Mouse (Mus musculus) gastrocnemius, postnatal 10 days (tissue): ENCODE measurements around the gene Adamts17. TPM values are rescaled to one million over a fixed set of nuclear protein-coding genes. Genes with fewer than 3 reads are reported as not detected.

Source experiments
- DNase-seq: peaks from one replicate; pipeline ENCODE4 v3.0.0; 2021; ENCODE audit warnings: mixed read lengths
- total RNA-seq, 2 experiments: library from RNA; stranded (reverse); gene quantifications; 2 replicates each; pipeline ENCODE4 v1.2.3; 2021

The Adamts17 gene
- total RNA-seq, 2 experiments from 2014 or later: 9.7 to 16.6 TPM

GRCm38 (mm10) chr7:66970235-66970634, 130.7 kb downstream of the Adamts17 start:
- no peak for DNase-seq

- no peak for DNase-seq
These were observed 131.4 kb downstream of the Adamts17 start for GRCm38 (mm10) chr7:66970974-66971373.

GRCm38 (mm10) chr7:66974859-66975258, 135.3 kb downstream of the Adamts17 start:
- no peak for DNase-seq

GRCm38 (mm10) chr7:66976371-66976770, 136.8 kb downstream of the Adamts17 start:
- no peak for DNase-seq

- DNase-seq: no peak
These were observed 142.1 kb downstream of the Adamts17 start for GRCm38 (mm10) chr7:66981591-66981990.

- no peak for DNase-seq
These were observed 142.5 kb downstream of the Adamts17 start for GRCm38 (mm10) chr7:66982084-66982483.

- DNase-seq: no peak
These were observed 148.1 kb downstream of the Adamts17 start for GRCm38 (mm10) chr7:66987671-66988070.

- no peak for DNase-seq
These were observed 148.9 kb downstream of the Adamts17 start for GRCm38 (mm10) chr7:66988441-66988840.

GRCm38 (mm10) chr7:66989357-66990045, 150.0 kb downstream of the Adamts17 start:
- no peak for DNase-seq

GRCm38 (mm10) chr7:66998821-66999220, 159.3 kb downstream of the Adamts17 start:
- DNase-seq: no peak

GRCm38 (mm10) chr7:67003648-67004047, 164.1 kb downstream of the Adamts17 start:
- no peak for DNase-seq

- DNase-seq: no peak
These were observed 164.7 kb downstream of the Adamts17 start for GRCm38 (mm10) chr7:67004220-67004619.

GRCm38 (mm10) chr7:67009841-67010240, 170.3 kb downstream of the Adamts17 start:
- DNase-seq: no peak

GRCm38 (mm10) chr7:67012011-67012751, 172.6 kb downstream of the Adamts17 start:
- DNase-seq: no peak

- peak; percentile 37 for DNase-seq
These were observed 173.8 kb downstream of the Adamts17 start for GRCm38 (mm10) chr7:67013211-67013895.

- no peak for DNase-seq
These were observed 180.4 kb downstream of the Adamts17 start for GRCm38 (mm10) chr7:67019937-67020336.

GRCm38 (mm10) chr7:67026114-67027070, 186.9 kb downstream of the Adamts17 start:
- no peak for DNase-seq

GRCm38 (mm10) chr7:67027216-67027615, 187.7 kb downstream of the Adamts17 start:
- DNase-seq: no peak

GRCm38 (mm10) chr7:67027696-67028095, 188.2 kb downstream of the Adamts17 start:
- no peak for DNase-seq

- no peak for DNase-seq
These were observed 189.4 kb downstream of the Adamts17 start for GRCm38 (mm10) chr7:67028902-67029301.

- DNase-seq: no peak
These were observed 189.9 kb downstream of the Adamts17 start for GRCm38 (mm10) chr7:67029481-67029880.

GRCm38 (mm10) chr7:67031284-67031683, 191.7 kb downstream of the Adamts17 start:
- DNase-seq: no peak
